Mouse (Mus musculus) cerebellum, postnatal 4 days (tissue): ENCODE measurements at regions not wholly inside any gene's neighbourhood (a gene's known extent, or its start where the extent isn't known, plus 50 kb on each side); places are given as distances from the start of the nearest gene placed in this dataset.

Experiments used
- DNase-seq, 2 experiments: peaks; one replicate each; pipeline ENCODE4 v3.0.0; 2022; ENCODE audit warnings: low spot score in 2 of 2, mixed read lengths in 1 of 2

- DNase-seq = no peak
Measured at GRCm38 (mm10) chr14:99366281-99366987, 67.9 kb downstream of the Klf5 start.

- DNase-seq = no peak
Measured at GRCm38 (mm10) chr14:99366996-99367555, 68.6 kb downstream of the Klf5 start.

GRCm38 (mm10) chr14:99369366-99369765 lies 70.9 kb downstream of the Klf5 start:
- DNase-seq = no peak

GRCm38 (mm10) chr14:99373682-99374081 lies 75.2 kb downstream of the Klf5 start:
- DNase-seq = no peak

GRCm38 (mm10) chr14:99375040-99375610 lies 76.6 kb downstream of the Klf5 start:
- DNase-seq = no peak

GRCm38 (mm10) chr14:99376652-99377502 lies 78.4 kb downstream of the Klf5 start:
- DNase-seq = no peak

GRCm38 (mm10) chr14:99381262-99382017 lies 82.9 kb downstream of the Klf5 start:
- DNase-seq = no peak

GRCm38 (mm10) chr14:99382051-99382450 lies 83.6 kb downstream of the Klf5 start:
- no peak for DNase-seq

GRCm38 (mm10) chr14:99383170-99383569 lies 84.7 kb downstream of the Klf5 start:
- DNase-seq = no peak

GRCm38 (mm10) chr14:99387581-99387980 lies 89.1 kb downstream of the Klf5 start:
- no peak for DNase-seq

GRCm38 (mm10) chr14:99389306-99389705 lies 90.8 kb downstream of the Klf5 start:
- no peak for DNase-seq

- DNase-seq = no peak
Measured at GRCm38 (mm10) chr14:99391700-99392099, 93.2 kb downstream of the Klf5 start.

- no peak for DNase-seq
Measured at GRCm38 (mm10) chr14:99392813-99393212, 94.3 kb downstream of the Klf5 start.

GRCm38 (mm10) chr14:99393611-99394010 lies 95.1 kb downstream of the Klf5 start:
- no peak for DNase-seq

GRCm38 (mm10) chr14:99403155-99403726 lies 104.8 kb downstream of the Klf5 start:
- no peak for DNase-seq

GRCm38 (mm10) chr14:99405228-99405627 lies 106.7 kb downstream of the Klf5 start:
- no peak for DNase-seq

GRCm38 (mm10) chr14:99411835-99412234 lies 113.3 kb downstream of the Klf5 start:
- no peak for DNase-seq

- no peak for DNase-seq
Measured at GRCm38 (mm10) chr14:99416169-99416568, 117.7 kb downstream of the Klf5 start.

GRCm38 (mm10) chr14:99418970-99419369 lies 120.5 kb downstream of the Klf5 start:
- no peak for DNase-seq

- DNase-seq = no peak
Measured at GRCm38 (mm10) chr14:99423334-99423733, 124.8 kb downstream of the Klf5 start.

GRCm38 (mm10) chr14:99427049-99427448 lies 128.6 kb downstream of the Klf5 start:
- no peak for DNase-seq
